Mouse (Mus musculus): ENCODE measurements at regions not wholly inside any gene's neighbourhood (a gene's known extent, or its start where the extent isn't known, plus 50 kb on each side); places are given as distances from the start of the nearest gene placed in this dataset.

DNA sequence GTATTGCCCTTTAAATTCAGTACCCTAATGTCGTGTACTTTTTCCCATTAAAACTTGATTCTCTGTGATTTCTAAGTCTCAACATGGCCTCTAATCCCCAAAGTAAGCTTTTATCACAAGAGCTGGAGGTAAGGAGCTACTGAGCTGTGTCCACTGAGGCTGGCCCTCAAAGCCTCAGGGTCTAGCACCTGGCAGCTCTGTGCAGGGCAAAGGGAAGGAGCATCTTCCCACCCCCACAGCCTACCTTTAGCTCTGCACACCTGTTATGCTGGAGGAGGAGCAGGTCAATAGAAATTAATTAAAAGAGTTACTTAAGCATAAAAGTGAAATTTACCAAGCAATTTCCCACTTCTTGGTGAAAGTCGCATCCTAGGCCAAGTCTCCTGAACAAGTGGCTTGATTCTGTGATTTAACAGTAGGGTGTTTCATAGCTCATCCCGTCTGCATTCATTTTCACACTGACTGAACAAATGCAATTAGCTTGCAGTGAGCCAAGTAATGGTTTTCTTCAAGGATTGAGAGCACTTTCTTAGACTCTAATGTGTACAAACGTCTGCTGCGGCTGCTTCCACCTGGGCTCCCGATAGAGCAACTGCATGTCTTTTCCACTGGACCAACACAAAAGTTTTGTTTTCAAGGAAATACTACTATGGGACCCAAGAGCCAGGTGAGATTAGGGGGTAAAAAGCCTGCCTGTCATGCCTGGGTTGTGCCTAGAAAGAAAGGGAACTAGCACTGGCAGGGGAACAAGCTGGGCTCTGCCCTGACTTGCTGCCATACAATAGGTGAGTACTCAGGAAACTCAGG lies 50.6 kb upstream of the Dap start:
- DNase-seq (ENCODE audit: low spot score in 2 of 2): no peak

Data from frontal cortex, postnatal 14 days (tissue).